Mouse (Mus musculus): Measurements from ENCODE around the gene Fntb. TPM values are rescaled to one million over a fixed set of nuclear protein-coding genes. Genes with fewer than 3 reads are reported as not detected.

The Fntb gene
- total and polyA plus RNA-seq, 3 experiments: 11.7 to 28.5 TPM; not detected in 1

DNA sequence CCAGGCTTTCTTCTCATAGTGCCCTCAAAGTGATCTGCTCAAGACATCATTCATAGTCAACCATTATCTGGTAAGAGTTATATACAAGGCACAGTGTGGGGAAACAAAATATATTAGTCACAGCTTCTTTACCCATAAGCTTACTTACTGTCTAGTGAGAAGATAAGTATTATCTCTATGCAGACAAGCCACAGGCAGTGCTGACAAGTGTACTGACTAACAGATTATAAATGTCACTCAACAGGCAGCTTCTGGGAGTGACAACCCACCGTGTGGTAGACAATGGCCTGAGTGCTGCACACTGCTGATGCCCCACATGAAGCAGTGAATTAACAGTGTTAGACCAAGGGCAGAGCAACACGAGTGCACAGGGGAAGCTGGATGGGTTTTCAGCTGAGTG, 176.1 kb downstream of the Fntb start (continued):
- TF ChIP-seq TAL1 (IDR thresholded peaks at IDR 0.05; ENCODE audit: low read length) (peak; percentile 68), MXI1 (IDR thresholded peaks at IDR 0.05; ENCODE audit: low read depth, low read length) (peak; percentile 68), SIN3A (IDR thresholded peaks at IDR 0.05; ENCODE audit: low read length) (peak; percentile 83), SMC3 (IDR thresholded peaks at IDR 0.05; ENCODE audit: low read depth, low read length) (no peak), TBP (IDR thresholded peaks at IDR 0.05; ENCODE audit: low read depth, low read length) (no peak), POLR2A (IDR thresholded peaks at IDR 0.05; ENCODE audit: control insufficient read depth in 1 of 2, insufficient read depth in 1 of 2, low read depth in 1 of 2, low read length in 2 of 2, poor library complexity in 1 of 2) (no peak), MAX (IDR thresholded peaks at IDR 0.05; ENCODE audit: low read length) (0 out of 2 replicates have a peak, but pooled peaks have one; percentile 26), EP300 (IDR thresholded peaks at IDR 0.05; ENCODE audit: low read depth in 1 of 2, low read length in 2 of 2) (peak; percentile 92 to 96), ZNF384 (IDR thresholded peaks at IDR 0.05; ENCODE audit: low read depth, low read length) (0 out of 2 replicates have a peak, but pooled peaks have one; percentile 10), KAT2A (conservative IDR thresholded peaks at IDR 0.05; ENCODE audit: low read depth, low read length) (no peak), MAZ (IDR thresholded peaks at IDR 0.05; ENCODE audit: low read depth, low read length) (peak; percentile 24; the same call in 1 of the 2 replicates), USF2 (IDR thresholded peaks at IDR 0.05; ENCODE audit: borderline replicate concordance in 1 of 2, insufficient read depth in 1 of 2, low read depth in 1 of 2, low read length in 2 of 2) (no peak), ZKSCAN1 (IDR thresholded peaks at IDR 0.05; ENCODE audit: low read depth, low read length) (no peak), ZMIZ1 (IDR thresholded peaks at IDR 0.05; ENCODE audit: low read depth, low read length) (no peak)

DNA sequence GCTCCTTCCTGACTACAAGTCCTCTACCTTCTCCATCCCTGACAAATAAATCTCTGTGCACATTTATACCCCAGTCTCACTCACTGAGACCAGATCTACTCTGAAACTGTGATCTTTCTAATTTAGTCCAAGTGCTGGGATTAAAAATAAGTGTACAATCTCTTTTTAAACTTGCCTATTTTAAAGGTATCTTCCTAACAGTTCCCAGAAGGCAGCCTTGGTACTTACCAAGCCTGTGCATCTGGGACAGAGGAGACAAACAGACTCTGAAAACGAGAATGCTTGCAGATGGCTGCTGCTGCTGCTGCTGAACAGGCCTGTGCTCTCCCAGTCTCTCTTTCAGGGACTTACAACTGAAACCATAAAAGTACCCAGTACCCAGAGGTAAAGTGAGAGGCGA, 177.1 kb downstream of the Fntb start:
- Histone ChIP-seq H3K4me1 (ENCODE audit: control insufficient read depth in 1 of 2, insufficient read depth in 2 of 2, low read length in 2 of 2) (peaks cover 13 to 33% of the 10 kb centered on the region in 2 experiments), H3K27ac (ENCODE audit: control insufficient read depth, low read depth, low read length) (peak overlapping the region; percentile 50), H3K36me3 (ENCODE audit: control insufficient read depth in 1 of 2, insufficient read depth in 2 of 2, low read length in 2 of 2) (peaks cover 40 to 45% of the 10 kb centered on the region in 2 experiments)

More for the DNA sequence above, 177.1 kb downstream of the Fntb start:
- H3K4me3 ChIP-seq (ENCODE audit: control insufficient read depth in 1 of 2, insufficient read depth in 1 of 2, low read depth in 2 of 2, low read length in 2 of 2): no peak overlapping the region
- no peak for TF ChIP-seq KAT2A (conservative IDR thresholded peaks at IDR 0.05; ENCODE audit: low read depth, low read length)
- TF ChIP-seq ZMIZ1 (IDR thresholded peaks at IDR 0.05; ENCODE audit: low read depth, low read length): no peak
- no peak for TF ChIP-seq USF2 (IDR thresholded peaks at IDR 0.05; ENCODE audit: borderline replicate concordance in 1 of 2, insufficient read depth in 1 of 2, low read depth in 1 of 2, low read length in 2 of 2)
- no peak for TF ChIP-seq NELFE (IDR thresholded peaks at IDR 0.05; ENCODE audit: low read depth, low read length)
- TF ChIP-seq CHD1 (IDR thresholded peaks at IDR 0.05; ENCODE audit: low read depth, low read length): no peak
- no peak for TF ChIP-seq ZKSCAN1 (IDR thresholded peaks at IDR 0.05; ENCODE audit: low read depth, low read length)
- no peak for TF ChIP-seq CHD2 (IDR thresholded peaks at IDR 0.05; ENCODE audit: low read length)
- TF ChIP-seq POLR2AphosphoS2 (IDR thresholded peaks at IDR 0.05; ENCODE audit: low read length): no peak
- TF ChIP-seq GATA1 (IDR thresholded peaks at IDR 0.05; ENCODE audit: low read depth, low read length): no peak
- TF ChIP-seq MXI1 (IDR thresholded peaks at IDR 0.05; ENCODE audit: low read depth, low read length): no peak
- no peak for TF ChIP-seq ZC3H11A (IDR thresholded peaks at IDR 0.05; ENCODE audit: low read depth, low read length)
- no peak for TF ChIP-seq ETS1 (IDR thresholded peaks at IDR 0.05; ENCODE audit: low read depth, low read length)
- no peak for TF ChIP-seq TAL1 (IDR thresholded peaks at IDR 0.05; ENCODE audit: low read length)
- TF ChIP-seq MAZ (IDR thresholded peaks at IDR 0.05; ENCODE audit: low read depth, low read length): no peak
- no peak for TF ChIP-seq RCOR1 (IDR thresholded peaks at IDR 0.05; ENCODE audit: low read depth, low read length)
- no peak for TF ChIP-seq MAFK (IDR thresholded peaks at IDR 0.05; ENCODE audit: borderline replicate concordance, low read depth, low read length)
- TF ChIP-seq CTCF (IDR thresholded peaks at IDR 0.05 in 2 of 3, conservative IDR thresholded peaks at IDR 0.05 in 1 of 3; ENCODE audit: control insufficient read depth in 1 of 3, insufficient read depth in 1 of 3, low read depth in 2 of 3, low read length in 3 of 3, poor library complexity in 1 of 3, severe bottlenecking in 1 of 3): no peak
- no peak for TF ChIP-seq USF1 (IDR thresholded peaks at IDR 0.05; ENCODE audit: low read depth, low read length)
- no peak for DNase-seq (ENCODE audit: low read depth, low spot score)
- H3K79me2 ChIP-seq (ENCODE audit: control insufficient read depth, insufficient read depth, low read length, poor library complexity): peaks cover 10% of the 10 kb centered on the region
- H3K9ac ChIP-seq (ENCODE audit: control insufficient read depth, low read depth, low read length, poor library complexity, severe bottlenecking): no peak overlapping the region
- H3K9me3 ChIP-seq (replicated peaks; ENCODE audit: insufficient read depth, low read length): no peaks in the 10 kb centered on the region
- no peaks in the 10 kb centered on the region for H3K27me3 ChIP-seq (ENCODE audit: control insufficient read depth in 1 of 2, insufficient read depth in 2 of 2, low read length in 2 of 2)
